Mouse (Mus musculus) cortical plate, adult 2 months (tissue): ENCODE results near the gene B2m.
"Not testable (repeated sequence)": the region's sequence is repeated elsewhere in the genome, so short reads cannot be mapped to it uniquely, and the experiment has no call there.

Source experiments
- CTCF ChIP-seq: fragments of 200-500 bp; IDR thresholded peaks from 2 replicates; pipeline ENCODE4 v1.5.1; 2011; ENCODE audit warnings: mild to moderate bottlenecking, control low read depth, low read length; ENCODE audit not compliant: insufficient read depth; ENCODE audit errors: extremely low read depth
- POLR2A ChIP-seq: fragments of 200-500 bp; IDR thresholded peaks from 2 replicates; pipeline ENCODE4 v1.6.1; 2011; ENCODE audit warnings: mild to moderate bottlenecking, low read length, control low read depth; ENCODE audit not compliant: insufficient read depth; ENCODE audit errors: extremely low read depth

DNA sequence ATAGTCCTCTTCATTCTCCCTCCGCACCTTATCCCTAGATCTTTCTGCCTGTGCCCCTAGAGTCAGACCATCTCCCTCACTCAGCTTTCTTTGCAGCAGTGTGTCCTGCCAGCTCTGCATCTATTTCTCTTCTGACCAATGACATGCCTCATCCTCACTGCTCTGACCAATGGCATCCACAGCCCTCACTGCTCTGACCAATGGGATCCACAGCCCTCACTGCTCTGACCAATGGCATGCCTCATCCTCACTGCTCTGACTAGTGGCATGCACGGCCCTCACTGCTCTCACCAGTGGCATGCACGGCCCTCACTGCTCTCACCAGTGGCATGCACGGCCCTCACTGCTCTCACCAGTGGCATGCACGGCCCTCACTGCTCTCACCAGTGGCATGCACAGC is 49.8 kb upstream of the B2m start:
- TF ChIP-seq POLR2A, CTCF: not testable (repeated sequence)
